8 mouse cellular contexts compared by ENCODE assay signal in the genomic region with DNA sequence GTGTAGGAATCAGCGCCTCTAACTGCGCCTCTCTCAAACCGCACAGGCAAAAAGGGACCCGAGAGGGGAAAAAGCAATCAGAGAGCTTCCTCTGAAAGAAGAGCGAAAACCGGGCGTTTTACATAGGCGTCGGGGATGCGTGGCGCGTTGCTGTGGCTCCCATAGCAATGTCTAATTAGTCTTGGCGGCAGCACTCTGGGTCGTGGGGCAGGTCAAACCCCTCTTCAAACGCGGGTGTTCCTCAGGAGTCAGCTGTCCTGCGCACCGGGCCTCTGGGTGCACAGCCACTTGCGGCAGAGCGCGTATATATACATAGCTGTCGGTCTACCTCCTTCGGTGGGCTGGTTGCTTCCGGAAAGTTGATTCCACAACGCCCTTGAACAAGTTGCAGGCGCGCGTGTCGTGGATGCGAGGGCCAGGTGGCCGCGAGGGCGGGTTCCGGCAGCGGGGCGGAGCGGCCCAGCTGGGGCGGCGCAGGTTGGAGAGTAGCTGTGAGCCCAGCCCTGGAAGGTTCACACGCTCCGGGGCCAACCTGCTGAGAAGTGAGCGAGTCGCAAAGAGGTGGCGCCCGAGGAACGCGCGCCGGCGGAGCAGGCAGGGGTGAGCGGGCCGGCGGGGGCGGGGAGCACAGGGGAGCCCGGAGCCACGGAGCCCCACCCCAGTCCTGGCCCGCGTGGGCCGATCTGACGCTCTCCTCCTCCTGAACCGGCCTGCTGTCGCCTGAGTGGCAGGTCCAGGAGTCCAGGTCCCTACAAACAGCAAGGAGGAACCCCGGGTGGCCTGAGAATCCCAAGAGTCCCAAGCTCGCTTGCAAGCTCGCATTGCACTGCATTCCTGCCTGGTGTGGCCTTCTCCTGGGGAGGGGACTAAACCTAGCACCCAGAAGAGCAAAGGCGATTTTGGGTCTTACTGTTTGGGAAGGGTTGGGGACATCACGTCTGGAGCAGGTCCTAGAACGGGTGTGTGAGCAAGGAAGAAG. TPM values are rescaled to one million over a fixed set of nuclear protein-coding genes. Genes with fewer than 3 reads are reported as not detected.
DNase-seq lines count a peak whose midpoint lies in the region; ATAC-seq and TF ChIP-seq lines count a peak whose summit lies in the region.

A gene (minus strand): TSS at position 597 of the 979 bp plus-strand sequence.

- H3K36me3 ChIP-seq in spleen, adult 2 months (ENCODE audit: control insufficient read depth, insufficient read depth, low read length), result no peaks in the 10 kb centered on the region
- no peaks in the 10 kb centered on the region for H3K36me3 ChIP-seq in forebrain, embryonic 13.5 days (ENCODE audit: poor library complexity, severe bottlenecking)
- H3K36me3 ChIP-seq in heart, embryonic 16.5 days (ENCODE audit: control insufficient read depth, insufficient read depth), result no peaks in the 10 kb centered on the region
- H3K36me3 ChIP-seq in liver, postnatal 0 days (replicated peaks; ENCODE audit: insufficient read depth, low read length), result no peaks in the 10 kb centered on the region
- no peaks in the 10 kb centered on the region for H3K36me3 ChIP-seq in neural tube, embryonic 15.5 days

- no peak for DNase-seq in spleen, adult 2 months (ENCODE audit: low read depth in 1 of 2, low spot score in 2 of 2)
- DNase-seq in spleen, adult 12 weeks (ENCODE audit: low spot score), result no peak
- DNase-seq in kidney, postnatal 14 days, result peak; percentile 67
- DNase-seq in liver, postnatal 0 days, result peak; percentile 49
- peak; percentile 13 to 37 for DNase-seq in thymus, postnatal 36 days

- peak; percentile 79 for ATAC-seq in forebrain, embryonic 13.5 days
- peak; percentile 77 for ATAC-seq in heart, embryonic 16.5 days (replicated peaks; ENCODE audit: extremely low read depth, insufficient read depth, low FRiP score)
- ATAC-seq in liver, postnatal 0 days, result peak; percentile 41; the same call in 1 of the 2 replicates
- peak; percentile 79 for ATAC-seq in neural tube, embryonic 15.5 days (ENCODE audit: low FRiP score)

- H3K9ac ChIP-seq in forebrain, embryonic 13.5 days, result peak within 1 kb of the TSS; percentile 60
- H3K9ac ChIP-seq in heart, embryonic 16.5 days (ENCODE audit: low read length), result peak within 1 kb of the TSS; percentile 66
- H3K9ac ChIP-seq in liver, postnatal 0 days (replicated peaks), result no peak within 1 kb of the TSS
- peak within 1 kb of the TSS; percentile 48 for H3K9ac ChIP-seq in neural tube, embryonic 15.5 days (replicated peaks)

- H3K27ac ChIP-seq in spleen, adult 2 months (ENCODE audit: insufficient read depth, low read length), result no peak within 1 kb of the TSS
- H3K27ac ChIP-seq in forebrain, embryonic 13.5 days, result no peak within 1 kb of the TSS
- no peak within 1 kb of the TSS for H3K27ac ChIP-seq in heart, embryonic 16.5 days (ENCODE audit: low read length)
- H3K27ac ChIP-seq in liver, postnatal 0 days (ENCODE audit: low read depth), result no peak within 1 kb of the TSS
- H3K27ac ChIP-seq in neural tube, embryonic 15.5 days (replicated peaks), result no peak within 1 kb of the TSS

- peak within 1 kb of the TSS; percentile 95 for H3K4me2 ChIP-seq in forebrain, embryonic 13.5 days
- H3K4me2 ChIP-seq in heart, embryonic 16.5 days (ENCODE audit: low read depth, low read length), result peak within 1 kb of the TSS; percentile 85
- peak within 1 kb of the TSS; percentile 64 for H3K4me2 ChIP-seq in liver, postnatal 0 days (ENCODE audit: low read depth, low read length)
- peak within 1 kb of the TSS; percentile 95 for H3K4me2 ChIP-seq in neural tube, embryonic 15.5 days

- H3K4me1 ChIP-seq in spleen, adult 2 months (ENCODE audit: control insufficient read depth, insufficient read depth, insufficient read length), result no peaks in the 10 kb centered on the region
- H3K4me1 ChIP-seq in forebrain, embryonic 13.5 days, result peaks cover 32% of the 10 kb centered on the region
- H3K4me1 ChIP-seq in heart, embryonic 16.5 days (ENCODE audit: control insufficient read depth, insufficient read depth, low read length), result peaks cover 12% of the 10 kb centered on the region
- peaks cover 11% of the 10 kb centered on the region; the same call in 1 of the 2 replicates for H3K4me1 ChIP-seq in liver, postnatal 0 days (ENCODE audit: insufficient read depth)
- H3K4me1 ChIP-seq in neural tube, embryonic 15.5 days, result peaks cover 18% of the 10 kb centered on the region

- no peak for TF ChIP-seq POLR2A in spleen, adult 2 months (IDR thresholded peaks at IDR 0.05; ENCODE audit: low read depth, low read length)

- TF ChIP-seq CTCF in spleen, adult 2 months (IDR thresholded peaks at IDR 0.05; ENCODE audit: extremely low read depth, insufficient read depth, insufficient read length, insufficient replicate concordance), result no peak
- TF ChIP-seq CTCF in liver, postnatal 0 days (IDR thresholded peaks at IDR 0.05; ENCODE audit: low read depth), result peak; percentile 33; the same call in 1 of the 2 replicates

- H3K9me3 ChIP-seq in forebrain, embryonic 13.5 days (replicated peaks), result no peaks in the 10 kb centered on the region
- no peaks in the 10 kb centered on the region for H3K9me3 ChIP-seq in heart, embryonic 16.5 days (replicated peaks; ENCODE audit: control insufficient read depth, low read length)
- H3K9me3 ChIP-seq in liver, postnatal 0 days (ENCODE audit: low read length), result no peaks in the 10 kb centered on the region
- H3K9me3 ChIP-seq in neural tube, embryonic 15.5 days (replicated peaks), result no peaks in the 10 kb centered on the region

- H3K27me3 ChIP-seq in spleen, adult 2 months (ENCODE audit: control insufficient read depth, insufficient read depth, low read length), result peaks cover 10% of the 10 kb centered on the region
- peaks cover 68% of the 10 kb centered on the region for H3K27me3 ChIP-seq in forebrain, embryonic 13.5 days
- peaks cover 51% of the 10 kb centered on the region for H3K27me3 ChIP-seq in heart, embryonic 16.5 days (ENCODE audit: control insufficient read depth, insufficient read depth, low read length)
- peaks cover 43% of the 10 kb centered on the region for H3K27me3 ChIP-seq in liver, postnatal 0 days (ENCODE audit: insufficient read depth, low read length)
- peaks cover 75% of the 10 kb centered on the region for H3K27me3 ChIP-seq in neural tube, embryonic 15.5 days (replicated peaks)

- no peak for TF ChIP-seq EP300 in liver, postnatal 0 days (IDR thresholded peaks at IDR 0.05; ENCODE audit: low read depth)

- H3K4me3 ChIP-seq in spleen, adult 2 months (ENCODE audit: extremely low read depth, insufficient read depth, insufficient read length), result peak within 1 kb of the TSS; percentile 9; the same call in 1 of the 2 replicates
- H3K4me3 ChIP-seq in forebrain, embryonic 13.5 days, result peak within 1 kb of the TSS; percentile 52
- peak within 1 kb of the TSS; percentile 65 for H3K4me3 ChIP-seq in heart, embryonic 16.5 days (ENCODE audit: low read length)
- peak within 1 kb of the TSS; percentile 42 for H3K4me3 ChIP-seq in liver, postnatal 0 days (ENCODE audit: low read depth, low read length)
- peak within 1 kb of the TSS; percentile 48 for H3K4me3 ChIP-seq in neural tube, embryonic 15.5 days (replicated peaks)

- WGBS in spleen, adult 2 months, result 2% methylated on average over 68 of the region's 68 CpGs
- WGBS in forebrain, embryonic 13.5 days, result under 1% methylated on average over 67 of the region's 68 CpGs
- WGBS in heart, embryonic 16.5 days, result under 1% methylated on average over 66 of the region's 68 CpGs
- WGBS in liver, postnatal 0 days (ENCODE audit: insufficient replicate concordance), result 1% methylated on average over 59 of the region's 68 CpGs
- WGBS in neural tube, embryonic 15.5 days, result 1% methylated on average over 65 of the region's 68 CpGs

RNA-seq across cellular contexts. Expression of the gene that starts here (rescaled TPM):
- polyA plus RNA-seq in spleen, adult 2 months (2012; rRNA removed), result 1.3 TPM in 2 replicates
- polyA plus RNA-seq in forebrain, embryonic 13.5 days (2015; fragmentation: Nextera tagmentation; extraction: Ambion mirVana), result 1.6 and 2.8 TPM in 2 replicates
- 2.0 and 2.4 TPM in 2 replicates for polyA plus RNA-seq in heart, embryonic 16.5 days (2015; fragmentation: Nextera tagmentation; extraction: Ambion mirVana)
- polyA plus RNA-seq in liver, postnatal 0 days (2015; fragmentation: Nextera tagmentation; extraction: Ambion mirVana), result not detected in 2 replicates
- 4.0 and 4.7 TPM in 2 replicates for polyA plus RNA-seq in neural tube, embryonic 15.5 days (2015; fragmentation: Nextera tagmentation; extraction: Ambion mirVana)

Comparison
In these comparisons a context has a peak if more than half of its experiments do, and no peak if none do; other contexts are left out.
1. Peak in DNase-seq, ATAC-seq, H3K4me3 ChIP-seq and H3K4me2 ChIP-seq in liver, postnatal 0 days; RNA of the gene not detected or under 1 TPM.
2. DNase-seq: peak in kidney, postnatal 14 days (single experiment) and thymus, postnatal 36 days (2 of 2); none in spleen, adult 2 months (0 of 2) and spleen, adult 12 weeks (single experiment).
3. H3K4me3 ChIP-seq: peak in every context shown above with its lines; median percentile 65 in heart, embryonic 16.5 days; 52 in forebrain, embryonic 13.5 days; 48 in neural tube, embryonic 15.5 days; 42 in liver, postnatal 0 days; 9 in spleen, adult 2 months.
4. Peak in every context shown above with its lines, with median percentiles within 50 percentile points of each other: ATAC-seq and H3K4me2 ChIP-seq.